Mouse (Mus musculus): ENCODE measurements around the gene Epp13. TPM values are rescaled to one million over a fixed set of nuclear protein-coding genes. Genes with fewer than 3 reads are reported as not detected.
"Not testable (repeated sequence)": the region's sequence is repeated elsewhere in the genome, so short reads cannot be mapped to it uniquely, and the experiment has no call there.

Epp13 gene
- total RNA-seq (2015; ENCODE audit: low replicate concordance) (not detected in 2 replicates), total RNA-seq (2017; ENCODE audit: low replicate concordance) (not detected in 2 replicates)

DNA sequence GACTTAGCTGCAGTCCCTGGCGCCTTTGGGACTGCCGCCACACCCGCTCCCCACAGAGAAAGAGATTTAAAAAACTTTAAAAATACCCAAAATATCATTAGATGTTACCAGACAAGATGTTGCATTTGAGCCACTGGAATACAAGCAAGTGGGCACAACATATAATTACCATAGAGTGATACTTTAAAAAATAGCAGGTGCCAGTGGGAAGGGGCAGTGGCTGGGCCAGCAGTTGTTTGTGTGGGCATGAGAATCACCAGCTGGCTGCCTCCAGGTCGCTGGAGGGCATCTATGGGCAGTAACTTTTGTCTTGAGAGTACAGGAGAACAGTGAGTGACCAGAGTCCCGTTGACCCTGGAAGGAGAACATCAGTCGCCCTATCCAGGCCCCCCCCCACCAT lies at the start of gene Epp13:
Epp13 (plus strand) TSS at position 301 of the 400 bp plus-strand sequence.
- no peak for ATAC-seq (replicated peaks; ENCODE audit: low FRiP score, poor library complexity, severe bottlenecking)

GRCm38 (mm10) chr7:6204200-6204599 lies 48.3 kb upstream of the Epp13 start:
- ATAC-seq (replicated peaks; ENCODE audit: low FRiP score, poor library complexity, severe bottlenecking) = no peak

GRCm38 (mm10) chr7:6213144-6213543 lies 39.4 kb upstream of the Epp13 start:
- ATAC-seq (replicated peaks; ENCODE audit: low FRiP score, poor library complexity, severe bottlenecking) = 0 out of 2 replicates have a peak, but pooled peaks have one; percentile 46

- not testable (repeated sequence) for ATAC-seq (replicated peaks; ENCODE audit: low FRiP score, poor library complexity, severe bottlenecking)
Measured at GRCm38 (mm10) chr7:6214691-6215090, 37.8 kb upstream of the Epp13 start.

GRCm38 (mm10) chr7:6220147-6220546 lies 32.4 kb upstream of the Epp13 start:
- no peak for ATAC-seq (replicated peaks; ENCODE audit: low FRiP score, poor library complexity, severe bottlenecking)

DNA sequence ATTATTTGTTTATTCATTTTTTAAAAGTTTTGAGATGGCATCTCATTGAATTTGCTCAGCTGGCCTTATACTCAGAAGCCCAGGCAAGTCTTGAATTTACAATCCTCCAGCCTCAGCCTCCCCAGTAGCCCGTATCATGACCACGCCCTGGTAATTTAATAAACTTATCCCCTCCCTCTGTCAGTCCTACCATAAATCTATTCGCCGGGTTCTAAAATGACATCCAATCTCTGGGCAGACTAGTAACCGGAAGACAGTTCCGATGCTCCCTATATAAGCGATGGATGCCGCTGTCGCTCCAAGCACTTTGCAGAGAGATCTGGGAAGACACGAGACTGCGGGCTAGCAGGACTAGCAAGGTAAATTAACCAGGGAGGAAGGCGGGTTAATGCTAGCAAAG lies 30.5 kb upstream of the Epp13 start, which contains the start of gene Zscan5b:
Zscan5b (plus strand) TSS at position 301 of the 400 bp plus-strand sequence.
- ATAC-seq (replicated peaks; ENCODE audit: low FRiP score, poor library complexity, severe bottlenecking) = no peak

- ATAC-seq (replicated peaks; ENCODE audit: low FRiP score, poor library complexity, severe bottlenecking) = not testable (repeated sequence)
Measured at GRCm38 (mm10) chr7:6228491-6228890, 24.0 kb upstream of the Epp13 start.

- no peak for ATAC-seq (replicated peaks; ENCODE audit: low FRiP score, poor library complexity, severe bottlenecking)
Measured at GRCm38 (mm10) chr7:6239787-6240186, 12.7 kb upstream of the Epp13 start.

- not testable (repeated sequence) for ATAC-seq (replicated peaks; ENCODE audit: low FRiP score, poor library complexity, severe bottlenecking)
Measured at GRCm38 (mm10) chr7:6240841-6241425, 11.6 kb upstream of the Epp13 start.

GRCm38 (mm10) chr7:6244361-6245292 lies 7.9 kb upstream of the Epp13 start:
- no peak for ATAC-seq (replicated peaks; ENCODE audit: low FRiP score, poor library complexity, severe bottlenecking)

- no peak for ATAC-seq (replicated peaks; ENCODE audit: low FRiP score, poor library complexity, severe bottlenecking)
Measured at GRCm38 (mm10) chr7:6254451-6254850, 1.9 kb downstream of the Epp13 start.

- ATAC-seq (replicated peaks; ENCODE audit: low FRiP score, poor library complexity, severe bottlenecking) = no peak
Measured at GRCm38 (mm10) chr7:6257386-6257785, 4.9 kb downstream of the Epp13 start.

DNA sequence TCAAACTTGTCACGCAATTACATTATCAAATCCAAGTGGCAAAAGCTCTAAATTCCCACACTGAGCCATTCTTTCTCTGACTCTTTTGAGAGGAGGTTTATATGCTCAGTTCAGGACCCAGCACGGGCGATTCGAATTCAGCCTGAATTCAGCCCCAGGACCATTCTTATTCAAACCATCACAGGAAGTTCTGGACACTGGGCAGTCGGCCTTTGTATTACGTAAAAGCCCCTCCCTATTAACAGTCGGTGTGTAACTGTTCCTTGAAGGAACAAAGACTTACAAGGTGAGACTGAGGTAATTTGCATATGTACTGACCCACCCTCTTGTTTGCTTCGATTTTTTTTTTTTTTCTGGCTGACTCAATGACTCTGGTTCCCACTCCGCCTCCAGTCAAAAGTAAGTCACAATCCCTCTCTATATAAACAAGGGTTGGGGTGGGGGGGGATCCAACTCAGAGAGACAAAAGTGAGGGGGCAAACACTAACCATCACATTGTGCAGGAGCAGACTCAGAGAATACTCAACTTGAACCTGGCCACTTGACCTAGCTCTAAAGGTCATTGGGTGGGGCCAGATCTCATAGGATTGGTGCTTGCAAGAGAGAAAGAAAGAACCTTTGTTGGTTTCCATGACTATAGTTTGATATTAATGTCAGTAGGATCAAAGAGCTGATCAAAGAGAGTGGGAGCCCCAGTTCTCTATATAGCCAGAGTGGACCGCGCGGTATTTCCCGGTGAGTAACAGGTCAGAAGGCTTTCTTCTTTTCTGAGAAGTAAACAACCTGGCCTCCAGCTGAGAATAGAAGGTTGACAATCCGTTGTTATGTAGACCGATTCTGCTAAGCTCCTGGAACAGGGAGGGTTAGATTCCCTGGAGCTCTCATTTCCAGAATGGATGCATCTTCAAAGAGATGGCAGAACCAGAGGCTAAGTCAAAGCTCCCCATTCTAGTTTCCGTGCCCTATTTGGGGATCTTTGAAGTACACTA lies 6.0 kb downstream of the Epp13 start:
- ATAC-seq (replicated peaks; ENCODE audit: low FRiP score, poor library complexity, severe bottlenecking) = no peak

- not testable (repeated sequence) for ATAC-seq (replicated peaks; ENCODE audit: low FRiP score, poor library complexity, severe bottlenecking)
Measured at GRCm38 (mm10) chr7:6260004-6260403, 7.5 kb downstream of the Epp13 start.

DNA sequence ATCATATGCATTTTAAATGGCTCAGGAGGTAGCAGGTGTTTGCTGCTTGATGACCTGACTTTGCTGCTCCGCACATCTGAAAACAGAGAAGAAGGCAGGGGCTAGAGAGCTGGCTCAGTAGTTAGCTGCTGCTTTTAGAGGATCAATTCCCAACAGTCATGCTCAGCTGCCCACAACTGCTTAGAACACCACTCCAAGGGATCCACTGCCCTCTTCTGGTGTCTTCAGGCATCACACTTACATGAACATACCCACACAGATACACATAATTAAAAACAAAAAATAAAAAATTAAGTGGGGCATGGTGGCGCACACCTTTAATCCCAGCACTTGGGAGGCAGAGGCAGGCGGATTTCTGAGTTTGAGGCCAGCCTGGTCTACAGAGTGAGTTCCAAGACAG lies 9.6 kb downstream of the Epp13 start:
- ATAC-seq (replicated peaks; ENCODE audit: low FRiP score, poor library complexity, severe bottlenecking) = no peak

GRCm38 (mm10) chr7:6262984-6263383 lies 10.5 kb downstream of the Epp13 start:
- ATAC-seq (replicated peaks; ENCODE audit: low FRiP score, poor library complexity, severe bottlenecking) = no peak

GRCm38 (mm10) chr7:6265695-6266094 lies 13.2 kb downstream of the Epp13 start:
- ATAC-seq (replicated peaks; ENCODE audit: low FRiP score, poor library complexity, severe bottlenecking) = peak; percentile 70; the same call in 1 of the 2 replicates

- no peak for ATAC-seq (replicated peaks; ENCODE audit: low FRiP score, poor library complexity, severe bottlenecking)
Measured at GRCm38 (mm10) chr7:6277906-6278305, 25.4 kb downstream of the Epp13 start.

GRCm38 (mm10) chr7:6282749-6283148 lies 30.2 kb downstream of the Epp13 start:
- peak; percentile 62 for ATAC-seq (replicated peaks; ENCODE audit: low FRiP score, poor library complexity, severe bottlenecking)

All from erythroid progenitor cell, adult 5-6 weeks (primary cell).